Mouse (Mus musculus) induced T-regulatory cell, adult 2 months (primary cell): ENCODE data around the gene Prkcz.

ENCODE experiments used
- DNase-seq: peaks from one replicate; pipeline ENCODE4 v3.0.0-alpha.2; 2012; ENCODE audit warnings: low read depth

Gene Prkcz

GRCm38 (mm10) chr4:155361303-155361791, at the start of gene Prkcz:
Prkcz (minus strand) TSS chr4:155361361.
- peak; percentile 86 for DNase-seq

GRCm38 (mm10) chr4:155409058-155409776, 48.1 kb upstream of the Prkcz start, which contains the start of gene Cfap74:
Cfap74 (plus strand) TSS chr4:155409190.
- peak; percentile 61 for DNase-seq

- no peak for DNase-seq
Measured at GRCm38 (mm10) chr4:155408695-155409057, 47.5 kb upstream of the Prkcz start.

- no peak for DNase-seq
Measured at GRCm38 (mm10) chr4:155402489-155402888, 41.3 kb upstream of the Prkcz start.

GRCm38 (mm10) chr4:155401121-155401520, 40.0 kb upstream of the Prkcz start:
- no peak for DNase-seq

GRCm38 (mm10) chr4:155398222-155398540, 37.0 kb upstream of the Prkcz start:
- DNase-seq, result no peak

- DNase-seq, result peak; percentile 36
Measured at GRCm38 (mm10) chr4:155397511-155398221, 36.5 kb upstream of the Prkcz start, which contains the start of gene Gabrd. Gabrd (minus strand) TSS chr4:155398112.

- no peak for DNase-seq
Measured at GRCm38 (mm10) chr4:155396751-155397150, 35.6 kb upstream of the Prkcz start.

GRCm38 (mm10) chr4:155395471-155395870, 34.3 kb upstream of the Prkcz start:
- DNase-seq, result no peak

- no peak for DNase-seq
Measured at GRCm38 (mm10) chr4:155387166-155387565, 26.0 kb upstream of the Prkcz start.

GRCm38 (mm10) chr4:155383326-155383725, 22.2 kb upstream of the Prkcz start:
- DNase-seq, result no peak

- no peak for DNase-seq
Measured at GRCm38 (mm10) chr4:155382752-155383151, 21.6 kb upstream of the Prkcz start.

- no peak for DNase-seq
Measured at GRCm38 (mm10) chr4:155381974-155382373, 20.8 kb upstream of the Prkcz start.

- DNase-seq, result no peak
Measured at GRCm38 (mm10) chr4:155371797-155372735, 10.9 kb upstream of the Prkcz start.

GRCm38 (mm10) chr4:155370737-155371715, 9.9 kb upstream of the Prkcz start:
- no peak for DNase-seq

- peak; percentile 58 for DNase-seq
Measured at GRCm38 (mm10) chr4:155368684-155369083, 7.5 kb upstream of the Prkcz start.

GRCm38 (mm10) chr4:155367739-155368138, 6.6 kb upstream of the Prkcz start:
- DNase-seq, result no peak

- DNase-seq, result no peak
Measured at GRCm38 (mm10) chr4:155366784-155367183, 5.6 kb upstream of the Prkcz start.

- no peak for DNase-seq
Measured at GRCm38 (mm10) chr4:155362443-155362842, 1.3 kb upstream of the Prkcz start.

GRCm38 (mm10) chr4:155360856-155361255, 305 bp downstream of the Prkcz start:
- DNase-seq, result peak; percentile 51
